Mouse (Mus musculus): ENCODE measurements around the gene Gm13696. TPM values are rescaled to one million over a fixed set of nuclear protein-coding genes. Genes with fewer than 3 reads are reported as not detected.

Gm13696 gene
- polyA plus RNA-seq, 1 experiment from 2014 or later = not detected

- DNase-seq (ENCODE audit: low spot score) (no peak), ATAC-seq (ENCODE audit: low FRiP score) (no peak)
- Histone ChIP-seq H3K4me3 (ENCODE audit: low read depth, low read length) (no peak overlapping the region), H3K4me2 (replicated peaks; ENCODE audit: low read depth, low read length) (no peak overlapping the region), H3K9ac (ENCODE audit: low read depth, low read length) (no peak overlapping the region), H3K36me3 (ENCODE audit: control insufficient read depth, insufficient read depth, low read length) (no peaks in the 10 kb centered on the region), H3K9me3 (ENCODE audit: control insufficient read depth, low read length) (no peaks in the 10 kb centered on the region), H3K27ac (ENCODE audit: low read depth, low read length) (no peak overlapping the region), H3K27me3 (ENCODE audit: control insufficient read depth, insufficient read depth, low read length) (no peaks in the 10 kb centered on the region), H3K4me1 (replicated peaks; ENCODE audit: control insufficient read depth, insufficient read depth, low read length) (no peaks in the 10 kb centered on the region)
- WGBS = 79% methylated on average over 8 of the region's 8 CpGs
Measured at GRCm38 (mm10) chr2:84019519-84020305, 46.8 kb downstream of the Gm13696 start.

DNA sequence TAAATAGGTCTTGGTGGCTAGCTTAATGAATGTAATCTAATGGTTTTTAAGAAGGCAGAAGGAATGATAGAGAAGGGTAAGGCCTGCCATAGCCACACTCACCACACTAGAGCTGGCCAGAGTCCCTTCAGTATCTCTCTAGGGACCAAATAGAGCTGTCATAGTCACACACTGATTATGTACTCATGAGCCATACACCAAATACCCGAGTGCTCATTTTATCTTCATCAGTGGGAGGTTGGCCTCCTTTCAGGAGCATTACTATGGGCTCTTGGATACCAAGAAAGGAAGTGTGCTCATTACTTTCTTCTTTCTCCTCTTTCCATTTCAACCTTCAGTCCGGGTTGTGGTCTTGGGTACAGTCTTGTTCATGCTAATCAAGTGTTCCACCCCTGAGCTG is 49.0 kb downstream of the Gm13696 start:
- Histone ChIP-seq H3K9ac (ENCODE audit: low read depth, low read length) (no peak overlapping the region), H3K4me2 (replicated peaks; ENCODE audit: low read depth, low read length) (no peak overlapping the region), H3K27me3 (ENCODE audit: control insufficient read depth, insufficient read depth, low read length) (no peaks in the 10 kb centered on the region), H3K4me3 (ENCODE audit: low read depth, low read length) (no peak overlapping the region), H3K9me3 (ENCODE audit: control insufficient read depth, low read length) (no peaks in the 10 kb centered on the region), H3K4me1 (replicated peaks; ENCODE audit: control insufficient read depth, insufficient read depth, low read length) (no peaks in the 10 kb centered on the region), H3K27ac (ENCODE audit: low read depth, low read length) (no peak overlapping the region), H3K36me3 (ENCODE audit: control insufficient read depth, insufficient read depth, low read length) (no peaks in the 10 kb centered on the region)
- WGBS = 83% methylated on average over 2 of the region's 2 CpGs
- DNase-seq (ENCODE audit: low spot score) (no peak), ATAC-seq (ENCODE audit: low FRiP score) (no peak)

GRCm38 (mm10) chr2:84022905-84023304 is 50.0 kb downstream of the Gm13696 start:
- H3K4me3 ChIP-seq (ENCODE audit: low read depth, low read length) = no peak overlapping the region
- H3K9ac ChIP-seq (ENCODE audit: low read depth, low read length) = no peak overlapping the region
- no peak for DNase-seq (ENCODE audit: low spot score)
- H3K36me3 ChIP-seq (ENCODE audit: control insufficient read depth, insufficient read depth, low read length) = no peaks in the 10 kb centered on the region
- WGBS = 89% methylated on average over 2 of the region's 2 CpGs
- no peaks in the 10 kb centered on the region for H3K4me1 ChIP-seq (replicated peaks; ENCODE audit: control insufficient read depth, insufficient read depth, low read length)
- no peak overlapping the region for H3K4me2 ChIP-seq (replicated peaks; ENCODE audit: low read depth, low read length)
- no peaks in the 10 kb centered on the region for H3K27me3 ChIP-seq (ENCODE audit: control insufficient read depth, insufficient read depth, low read length)
- no peak overlapping the region for H3K27ac ChIP-seq (ENCODE audit: low read depth, low read length)
- H3K9me3 ChIP-seq (ENCODE audit: control insufficient read depth, low read length) = no peaks in the 10 kb centered on the region
- no peak for ATAC-seq (ENCODE audit: low FRiP score)

GRCm38 (mm10) chr2:84023319-84023718 is 50.4 kb downstream of the Gm13696 start:
- Histone ChIP-seq H3K4me3 (ENCODE audit: low read depth, low read length) (no peak overlapping the region), H3K27ac (ENCODE audit: low read depth, low read length) (no peak overlapping the region), H3K9ac (ENCODE audit: low read depth, low read length) (no peak overlapping the region), H3K9me3 (ENCODE audit: control insufficient read depth, low read length) (no peaks in the 10 kb centered on the region), H3K4me1 (replicated peaks; ENCODE audit: control insufficient read depth, insufficient read depth, low read length) (no peaks in the 10 kb centered on the region), H3K27me3 (ENCODE audit: control insufficient read depth, insufficient read depth, low read length) (no peaks in the 10 kb centered on the region), H3K36me3 (ENCODE audit: control insufficient read depth, insufficient read depth, low read length) (no peaks in the 10 kb centered on the region), H3K4me2 (replicated peaks; ENCODE audit: low read depth, low read length) (no peak overlapping the region)
- ATAC-seq (ENCODE audit: low FRiP score) = no peak
- 84% methylated on average over 2 of the region's 2 CpGs for WGBS
- no peak for DNase-seq (ENCODE audit: low spot score)

Other genes starting within 250 kb of the Gm13696 start
- 40.3 and 42.8 TPM in 2 replicates for gene Itgav, start 248.7 kb upstream of the Gm13696 start, polyA plus RNA-seq (2014; fragmentation: Nextera tagmentation; extraction: Ambion mirVana)
- 42.7 and 48.6 TPM in 2 replicates for gene Fam171b, start 160.5 kb upstream of the Gm13696 start, polyA plus RNA-seq (2014; fragmentation: Nextera tagmentation; extraction: Ambion mirVana)
- gene Zswim2, start 31.9 kb upstream of the Gm13696 start, polyA plus RNA-seq (2014; fragmentation: Nextera tagmentation; extraction: Ambion mirVana) = not detected in 2 replicates
- gene Gm13698, start 17.4 kb upstream of the Gm13696 start, polyA plus RNA-seq (2014; fragmentation: Nextera tagmentation; extraction: Ambion mirVana) = not detected in 2 replicates
- gene Gm13693, start 11.6 kb upstream of the Gm13696 start, polyA plus RNA-seq (2014; fragmentation: Nextera tagmentation; extraction: Ambion mirVana) = not detected in 2 replicates
- gene Gm13695, start 5.8 kb upstream of the Gm13696 start, polyA plus RNA-seq (2014; fragmentation: Nextera tagmentation; extraction: Ambion mirVana) = not detected in 2 replicates
- not detected in 2 replicates for gene Gm13694, start 5.8 kb downstream of the Gm13696 start, polyA plus RNA-seq (2014; fragmentation: Nextera tagmentation; extraction: Ambion mirVana)
- not detected in 2 replicates for gene Gm13697, start 11.6 kb downstream of the Gm13696 start, polyA plus RNA-seq (2014; fragmentation: Nextera tagmentation; extraction: Ambion mirVana)
- not detected in 2 replicates for gene Gm13691, start 17.4 kb downstream of the Gm13696 start, polyA plus RNA-seq (2014; fragmentation: Nextera tagmentation; extraction: Ambion mirVana)

All from hindbrain, embryonic 11.5 days (tissue).